Mouse (Mus musculus) frontal cortex, postnatal 36 days (tissue): Measurements from ENCODE around the gene Prdm16.

ENCODE experiments used
- DNase-seq, 2 experiments: peaks; one replicate each; pipeline ENCODE4 v3.0.0; 2022; ENCODE audit warnings: low spot score in 2 of 2

The Prdm16 gene

DNA sequence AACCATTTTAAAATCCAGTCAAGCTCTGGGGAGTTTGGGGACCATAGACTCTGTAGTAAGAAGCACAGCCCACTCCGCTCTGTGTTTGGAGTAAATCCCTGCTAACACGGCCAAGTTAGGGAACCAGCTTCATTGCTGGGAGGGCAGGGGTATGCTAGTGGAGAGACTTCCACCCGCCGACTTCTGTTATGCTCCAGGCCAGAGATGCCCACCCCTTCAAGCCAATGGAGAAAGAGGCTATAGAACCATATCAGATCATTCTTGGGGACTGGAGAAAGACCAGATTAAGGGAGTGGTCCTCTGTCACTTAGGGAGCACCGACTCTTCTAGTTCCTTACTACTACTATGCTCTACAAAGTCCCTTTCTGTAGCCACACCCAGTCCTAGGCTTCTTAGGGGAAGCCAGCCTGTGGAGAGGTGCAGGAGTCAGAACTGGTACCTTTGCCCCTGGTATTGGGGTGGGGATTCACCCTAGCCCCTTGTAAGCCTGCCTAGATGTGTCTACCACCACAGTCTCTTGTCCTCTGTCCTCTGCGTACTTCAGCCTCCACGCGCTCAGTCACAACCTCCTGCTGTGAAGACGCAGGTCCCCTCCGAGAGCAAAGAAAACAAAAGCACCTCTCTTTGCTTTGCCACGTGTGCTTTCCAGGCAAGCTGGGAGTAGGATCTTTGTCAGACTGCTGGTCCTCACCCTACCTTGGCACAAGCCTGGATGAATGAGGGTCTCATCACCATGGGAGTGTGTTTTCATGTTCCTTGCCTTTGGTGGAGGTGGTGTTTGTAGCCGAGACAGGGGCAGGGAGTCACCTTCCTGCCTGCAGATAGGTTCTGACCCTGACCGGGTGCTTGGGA lies 3.1 kb upstream of the Prdm16 start:
- DNase-seq = no peak

DNA sequence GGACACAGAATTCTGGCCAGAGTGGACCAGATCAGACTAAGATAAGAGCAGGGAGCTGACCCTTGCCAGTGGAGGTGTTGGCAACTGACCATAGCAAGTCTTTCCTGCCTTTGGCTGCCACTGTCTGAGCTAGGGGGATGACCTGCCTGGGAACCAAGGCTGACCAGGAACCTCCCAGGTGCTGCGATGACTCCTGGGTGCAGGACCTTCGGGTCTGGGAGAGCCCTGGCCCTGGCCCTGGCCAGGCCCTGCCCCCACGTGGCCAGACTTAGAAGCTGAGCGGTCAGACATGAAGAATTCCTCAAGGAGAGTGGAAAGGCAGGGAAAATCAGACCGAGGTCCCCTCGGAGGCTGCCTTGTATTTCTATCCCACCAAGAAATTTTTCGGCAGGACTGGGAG lies 2.5 kb upstream of the Prdm16 start:
- no peak for DNase-seq

DNA sequence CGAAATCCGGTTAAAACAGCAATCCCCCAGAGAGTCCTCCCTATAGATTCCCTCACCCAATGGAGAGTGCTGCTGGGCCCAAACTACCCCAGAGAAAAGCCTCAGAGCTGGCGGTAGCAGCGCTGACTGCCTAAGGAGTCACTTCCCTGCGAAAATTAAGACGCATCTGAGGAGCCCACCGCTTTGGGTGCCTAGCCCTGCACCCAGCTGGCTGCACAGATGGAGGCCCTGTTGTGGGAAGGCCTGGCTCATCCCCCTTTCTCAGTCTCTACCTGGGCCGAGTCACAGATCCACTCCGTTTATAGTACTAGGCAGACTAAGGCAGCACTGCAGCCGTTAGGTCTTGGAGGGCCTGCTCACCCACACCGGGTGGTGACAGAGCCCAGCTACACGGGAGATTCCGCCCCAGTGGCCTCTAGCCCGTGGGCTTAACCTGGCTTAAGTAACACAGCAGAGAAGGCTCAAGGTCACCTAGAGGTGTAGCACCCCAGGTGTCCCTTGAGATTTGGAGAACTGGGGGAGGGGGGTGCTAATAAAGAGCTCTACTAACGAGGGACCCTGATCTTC lies 1.7 kb upstream of the Prdm16 start:
- no peak for DNase-seq

DNA sequence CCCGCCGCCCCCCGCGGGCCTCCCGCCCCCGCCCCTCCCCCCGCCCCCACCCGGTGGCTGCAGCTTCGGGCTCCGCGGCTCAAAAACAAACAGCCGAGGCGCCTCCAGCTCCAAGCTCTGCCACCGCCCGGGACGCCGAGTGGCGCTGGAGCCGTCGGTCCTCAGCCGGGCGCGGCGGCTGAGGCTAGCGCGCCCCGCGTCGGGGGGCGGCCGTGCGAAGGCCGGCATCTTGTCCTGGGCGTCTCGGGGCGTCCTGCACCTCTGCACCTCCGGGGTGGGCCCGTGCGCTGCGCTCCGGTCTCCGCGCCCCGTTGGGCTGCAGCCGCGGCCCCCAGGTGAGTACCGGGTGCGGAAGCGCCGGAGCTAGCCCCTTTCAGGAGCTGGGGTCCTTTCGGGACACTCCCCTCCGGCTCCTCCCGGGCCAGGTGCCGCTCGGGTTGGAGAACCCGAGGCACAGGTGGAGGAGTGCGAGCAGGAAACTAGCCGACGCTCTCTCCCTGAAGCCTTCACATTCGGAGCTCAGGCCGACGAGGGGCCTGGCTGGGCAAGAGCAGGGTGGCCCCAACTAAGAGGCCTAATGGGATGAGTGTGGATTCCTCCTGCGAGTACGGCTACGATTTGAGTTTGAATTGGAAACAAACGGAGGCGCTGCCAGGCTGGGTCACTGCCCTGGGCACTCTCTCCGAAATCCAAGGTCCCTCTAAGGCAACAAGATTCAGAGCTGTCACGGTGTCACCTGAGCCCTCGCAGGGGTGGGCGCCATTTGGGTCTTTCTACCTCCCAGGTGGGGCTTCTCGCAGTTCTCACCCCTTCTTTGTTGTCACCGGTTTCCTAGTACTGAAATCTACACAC lies 1.0 kb upstream of the Prdm16 start:
- DNase-seq = no peak

DNA sequence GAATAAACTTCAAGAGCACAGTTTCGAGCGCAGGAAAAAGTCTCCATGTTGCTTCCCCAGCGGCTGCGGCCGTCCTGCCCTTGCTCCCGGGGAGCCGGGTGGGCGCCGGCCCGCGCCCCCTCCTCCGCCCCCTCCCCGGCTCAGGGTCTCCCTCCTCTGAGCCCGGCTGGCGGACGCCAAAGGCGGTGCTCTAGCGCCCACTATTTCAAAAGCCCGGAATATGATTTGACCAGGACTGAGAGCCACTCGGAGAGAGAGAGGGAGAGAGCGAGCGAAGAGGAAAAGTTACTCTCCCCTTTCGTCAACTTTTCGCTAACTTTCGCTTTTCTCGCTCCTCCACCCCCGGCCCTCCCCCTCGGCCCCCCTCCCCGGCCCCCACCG lies 630 bp downstream of the Prdm16 start:
- peak in 1 of 2 experiments; percentile 19 for DNase-seq

DNA sequence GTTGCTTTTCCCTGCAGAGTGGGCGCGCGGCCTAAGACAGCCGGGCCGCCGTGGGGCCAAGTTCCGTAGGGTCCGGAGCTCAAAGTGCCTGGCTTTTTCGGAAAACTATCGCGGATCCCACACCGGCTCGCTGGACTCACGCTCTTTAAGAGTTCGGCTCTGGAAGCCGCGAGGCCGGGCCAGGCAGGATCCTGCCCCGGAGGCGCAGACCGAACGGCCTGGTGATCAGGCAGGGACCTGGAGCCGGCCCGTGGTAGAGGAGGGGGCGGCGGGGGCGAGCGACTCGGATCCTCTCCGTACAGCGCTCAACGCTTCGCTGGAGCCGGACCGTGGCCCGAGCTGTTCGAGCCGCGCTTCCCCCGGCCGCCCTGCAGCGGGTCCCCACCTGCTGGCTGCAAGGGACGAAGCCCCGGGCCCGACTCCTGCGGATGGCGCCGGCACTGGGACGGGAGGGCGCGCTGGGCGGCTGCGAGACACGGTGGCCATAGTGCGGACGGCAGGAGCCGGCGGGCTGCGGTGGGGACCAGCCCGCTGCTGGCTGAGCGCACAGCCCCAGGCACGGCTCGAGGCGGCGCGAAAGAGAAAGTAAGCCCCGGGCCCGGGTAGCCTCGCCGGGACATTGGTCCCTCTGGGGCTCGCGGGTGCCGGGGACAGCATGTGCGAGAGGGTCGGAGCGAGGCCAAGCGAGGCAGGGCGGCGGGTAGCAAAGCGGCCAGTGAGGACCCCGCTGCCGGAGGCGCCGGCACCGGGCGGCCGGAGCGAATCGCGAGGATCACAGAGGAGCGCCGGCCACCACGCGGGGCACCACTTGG lies 1.2 kb downstream of the Prdm16 start:
- no peak for DNase-seq

DNA sequence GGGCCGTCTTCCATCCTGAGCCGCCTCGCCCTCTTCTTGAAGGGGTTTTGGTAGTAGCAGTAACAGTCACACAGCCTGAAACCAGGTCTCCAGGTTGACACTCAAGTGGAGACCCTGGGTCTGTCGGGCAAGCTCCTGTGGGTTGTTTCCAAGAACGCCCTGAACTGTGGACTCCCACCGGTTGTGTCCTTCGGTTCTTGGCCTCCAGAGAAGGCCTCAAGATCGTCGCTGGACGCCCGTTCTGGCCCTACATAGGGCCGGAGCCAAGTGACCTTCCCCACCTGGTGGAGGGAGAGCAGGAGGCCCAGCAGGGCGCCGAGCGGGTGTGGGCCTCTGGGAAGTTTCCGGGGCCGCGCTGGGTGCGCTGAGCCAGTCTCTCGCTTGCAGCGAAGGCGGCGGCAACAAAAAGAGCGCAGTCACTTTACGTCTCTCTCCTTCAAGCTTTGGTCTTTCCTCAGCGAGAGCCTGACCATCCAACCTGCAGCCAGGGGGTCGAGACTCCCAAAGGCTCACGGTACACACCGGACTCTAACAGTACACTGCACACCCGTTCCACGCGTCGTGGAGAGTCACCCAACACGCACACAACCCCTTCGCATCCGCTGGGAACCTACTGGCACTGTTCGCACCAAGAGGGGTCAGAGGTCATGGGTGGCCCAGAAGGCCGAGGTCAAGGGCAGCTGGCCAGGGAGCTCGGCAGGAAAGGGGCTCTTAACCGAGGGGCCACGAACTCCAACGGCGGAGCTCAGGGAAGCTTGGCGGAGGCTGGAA lies 2.0 kb downstream of the Prdm16 start:
- DNase-seq = no peak

DNA sequence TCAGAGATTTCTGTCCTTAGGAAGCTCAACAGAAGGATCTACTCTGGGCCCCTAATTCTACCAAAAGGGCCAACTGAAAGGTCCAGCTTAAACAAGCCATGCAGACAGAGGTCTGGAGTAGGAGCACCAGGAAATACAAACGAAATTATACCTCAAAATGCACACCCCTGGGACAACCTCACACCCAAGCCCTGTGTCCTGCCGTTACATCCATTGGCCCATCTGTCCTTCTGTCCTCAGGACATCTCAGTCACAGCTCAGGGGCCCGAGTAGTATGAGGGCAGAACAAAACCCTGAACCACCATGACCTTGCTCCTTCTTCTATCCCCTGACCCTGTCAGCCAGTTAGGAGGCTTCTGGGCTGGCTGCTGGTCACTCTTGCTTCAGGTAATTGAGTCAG lies 2.7 kb downstream of the Prdm16 start:
- DNase-seq = no peak

DNA sequence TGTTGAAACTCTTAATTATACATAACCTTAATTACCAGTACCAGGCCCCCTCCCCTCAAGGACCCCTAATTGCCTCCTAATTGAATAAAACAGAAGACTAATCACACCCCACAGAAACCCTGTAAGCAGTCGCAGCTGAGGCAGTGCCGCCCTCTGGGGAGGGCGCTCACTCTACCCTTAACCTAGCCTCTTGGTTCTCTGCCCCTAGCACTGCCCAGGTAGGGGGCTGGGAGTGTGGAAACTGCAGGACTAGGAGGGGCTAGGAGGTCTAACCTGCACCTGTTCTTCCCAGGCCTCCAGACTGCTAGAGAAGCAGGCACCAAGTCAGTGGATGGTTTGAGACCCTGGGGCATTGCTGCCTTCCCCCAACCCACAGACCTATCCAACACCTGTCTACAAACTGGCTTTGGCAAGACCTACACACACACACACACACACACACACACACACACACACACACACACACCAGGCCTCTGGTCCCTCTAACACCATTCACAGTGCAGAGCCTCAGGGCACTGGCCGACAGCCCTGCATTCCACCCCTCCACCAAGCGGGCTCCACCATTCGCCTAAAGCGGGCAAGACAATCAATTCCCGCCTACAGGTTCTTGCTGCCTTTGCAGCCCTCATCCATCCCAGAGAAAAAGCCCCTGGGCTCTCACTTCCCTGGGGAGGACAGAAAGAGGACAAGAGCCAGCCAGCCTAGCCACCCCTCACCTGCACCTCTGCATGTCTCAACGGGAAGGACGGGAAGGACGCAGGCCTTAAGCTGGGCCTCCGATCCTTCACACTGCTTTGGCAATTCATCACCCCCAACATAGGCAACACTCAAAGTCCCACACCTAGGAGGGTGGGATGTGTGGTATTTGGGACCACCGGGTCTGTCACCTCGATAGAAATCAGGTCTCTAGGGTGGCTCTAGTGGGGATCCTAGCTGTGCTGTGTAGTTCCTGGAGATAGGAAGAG lies 3.6 kb downstream of the Prdm16 start:
- DNase-seq = no peak

DNA sequence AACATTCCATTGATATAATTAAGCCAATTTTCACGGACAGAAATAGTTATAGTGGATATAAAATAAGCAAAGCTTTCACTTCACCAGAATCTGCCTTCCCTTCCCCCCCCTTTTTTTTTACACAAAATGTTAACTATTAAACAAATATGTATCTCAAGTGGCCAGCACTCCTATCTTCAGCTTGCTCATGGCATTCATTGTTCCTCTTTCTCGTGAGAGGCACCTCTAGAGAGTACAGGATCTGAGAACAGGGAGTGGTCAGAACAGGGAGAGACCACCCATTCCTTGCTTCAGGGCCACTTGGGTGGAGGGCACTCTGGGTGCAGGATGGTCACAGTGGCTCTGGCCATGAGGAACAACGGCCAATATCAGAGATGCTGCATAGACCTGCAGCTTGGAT lies 5.9 kb downstream of the Prdm16 start:
- DNase-seq = no peak

DNA sequence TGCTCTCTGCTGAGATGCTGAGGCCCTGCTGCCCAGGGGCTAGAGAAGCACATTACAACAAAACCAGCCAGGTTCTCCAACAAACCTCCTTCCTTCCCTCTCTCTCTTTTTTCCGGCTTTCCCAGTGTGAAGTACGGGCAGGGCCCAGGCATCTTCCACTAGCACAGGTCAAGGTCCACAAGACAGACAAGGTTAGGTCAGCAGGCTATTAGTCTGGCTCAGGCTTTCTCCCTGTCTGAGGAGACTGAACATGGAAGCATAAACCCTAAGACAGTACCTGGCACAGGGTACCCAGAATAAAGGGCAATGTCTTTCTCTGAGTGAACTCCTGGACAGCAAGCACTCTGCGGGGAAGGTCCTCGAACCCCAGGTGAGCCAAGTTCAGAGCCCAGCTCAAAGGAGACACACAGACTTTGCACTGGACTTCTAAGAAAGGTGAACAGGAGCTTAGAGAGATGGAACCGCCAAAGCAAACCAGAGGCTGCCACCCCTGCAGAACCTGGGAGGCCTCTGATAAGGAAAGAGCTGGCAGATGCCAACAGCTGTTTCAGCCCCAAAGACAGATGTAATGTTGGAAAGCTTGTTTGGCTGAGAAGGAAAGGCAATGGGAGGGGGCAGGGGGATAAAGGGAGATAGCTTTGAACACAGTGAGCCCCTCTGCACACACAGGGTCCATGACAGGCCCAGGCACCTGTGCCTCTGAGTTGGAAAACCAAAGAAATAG lies 9.1 kb downstream of the Prdm16 start:
- DNase-seq = no peak

DNA sequence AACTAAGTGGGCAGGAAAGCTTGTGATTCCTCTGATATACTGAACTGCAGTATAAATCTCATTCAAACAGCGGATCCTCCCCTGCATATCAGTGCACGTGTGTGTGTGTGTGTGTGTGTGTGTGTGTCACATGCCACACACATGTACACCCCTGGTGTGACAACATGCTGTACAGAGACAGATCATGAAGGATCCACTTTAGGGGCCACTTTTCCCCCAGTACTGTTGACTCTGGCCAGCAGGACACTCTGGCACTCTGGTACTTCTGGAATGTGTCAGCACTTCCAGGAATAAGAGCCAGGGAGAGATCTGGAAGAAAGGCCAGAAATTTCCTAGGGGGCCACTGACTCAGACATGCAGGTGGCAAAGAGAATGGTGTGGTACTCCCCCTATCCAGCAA lies 10.4 kb downstream of the Prdm16 start:
- DNase-seq = no peak

DNA sequence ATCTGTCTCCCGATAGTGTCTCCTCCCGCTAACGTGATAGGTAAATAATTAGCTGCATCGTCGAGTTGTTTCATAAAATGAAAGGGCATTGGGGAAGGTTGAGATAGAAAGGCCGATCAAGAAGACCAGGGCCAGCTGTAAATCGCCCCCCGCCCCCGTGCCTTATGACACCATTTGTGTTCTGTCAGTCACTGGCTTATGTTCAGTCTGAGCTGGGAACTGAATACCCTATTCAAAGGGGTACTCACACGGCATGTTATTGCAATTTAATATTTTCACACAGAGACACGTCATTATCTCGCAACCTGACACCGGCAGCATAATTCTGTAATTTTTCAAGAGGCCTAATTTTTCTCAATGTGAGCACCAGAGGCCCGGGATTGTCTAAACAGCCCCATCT lies 11.0 kb downstream of the Prdm16 start:
- DNase-seq = no peak

DNA sequence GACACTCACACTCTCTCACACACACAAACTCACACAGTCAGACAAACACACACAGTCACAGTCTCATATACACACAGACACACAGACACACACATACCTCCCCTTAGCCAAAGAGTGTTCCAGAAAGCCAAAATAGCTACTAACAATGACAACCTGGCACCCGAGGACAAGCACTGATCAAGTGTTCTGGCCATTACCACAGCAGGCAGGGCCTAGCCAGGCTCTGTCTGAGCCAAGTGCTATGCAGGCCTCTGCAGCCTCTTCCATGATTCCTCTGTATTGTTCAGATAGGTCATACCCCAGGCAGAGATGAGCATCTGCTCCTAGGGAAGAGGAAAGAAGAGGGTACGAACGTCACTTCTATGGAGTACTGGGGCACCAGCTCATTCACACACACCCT lies 13.4 kb downstream of the Prdm16 start:
- no peak for DNase-seq

DNA sequence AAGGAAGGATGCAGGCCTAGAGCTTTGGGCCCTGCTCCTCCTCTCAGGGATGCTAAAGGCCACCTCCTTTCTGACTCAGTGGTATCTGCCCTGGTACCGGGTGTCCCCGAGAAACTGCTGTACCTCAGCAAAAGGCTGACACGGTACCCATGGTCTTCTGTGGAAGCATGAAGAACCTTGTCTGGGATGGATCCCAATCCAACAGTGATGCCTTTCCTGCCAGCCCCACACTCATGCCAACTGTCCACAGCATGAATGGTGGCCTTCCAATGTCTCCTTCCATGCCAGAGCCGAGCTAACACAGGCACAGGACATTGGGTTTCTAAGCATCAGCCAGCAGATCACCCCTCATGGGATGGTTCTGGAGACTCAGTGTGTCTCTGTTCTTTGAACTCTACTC lies 14.2 kb downstream of the Prdm16 start:
- no peak for DNase-seq

DNA sequence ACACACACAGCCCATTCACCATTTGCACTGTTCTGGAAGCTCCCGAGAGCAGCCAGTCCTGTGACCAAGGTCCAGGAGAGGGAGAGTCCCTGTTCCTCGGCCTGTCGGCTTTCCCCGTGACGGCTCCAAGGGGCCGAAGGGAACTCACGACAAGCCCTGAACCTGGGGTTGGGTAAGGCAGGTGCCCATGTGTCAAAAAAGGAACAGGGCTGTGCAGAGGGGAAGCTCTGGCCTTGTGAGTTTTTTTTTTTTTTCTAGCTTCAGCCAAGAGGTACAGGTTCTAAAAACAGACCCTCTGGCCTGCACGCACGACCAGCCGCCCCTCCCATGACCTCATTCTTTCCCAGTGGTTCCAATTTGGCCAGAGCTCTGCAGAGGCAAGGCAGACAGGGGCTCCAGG lies 25.5 kb downstream of the Prdm16 start:
- DNase-seq = no peak

DNA sequence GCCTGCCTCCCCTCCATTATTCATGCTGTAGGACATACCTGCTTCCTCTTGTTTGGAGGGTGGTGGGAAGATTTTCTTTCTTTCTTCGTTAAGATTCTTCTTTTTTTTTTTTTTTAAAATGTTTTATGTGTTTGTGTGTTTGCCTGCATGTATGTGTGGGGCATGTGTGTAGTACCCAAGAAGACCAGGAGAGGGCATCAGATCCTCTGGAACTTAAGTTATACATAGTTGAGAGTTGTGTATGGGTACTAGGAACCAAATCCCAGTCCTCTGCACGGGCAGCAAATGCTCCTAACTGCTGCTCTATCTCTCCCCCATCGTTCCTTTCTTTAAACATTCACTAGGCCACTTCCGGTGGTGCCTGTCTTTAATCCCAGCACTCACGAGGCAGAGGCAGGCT lies 28.9 kb downstream of the Prdm16 start:
- DNase-seq = no peak

DNA sequence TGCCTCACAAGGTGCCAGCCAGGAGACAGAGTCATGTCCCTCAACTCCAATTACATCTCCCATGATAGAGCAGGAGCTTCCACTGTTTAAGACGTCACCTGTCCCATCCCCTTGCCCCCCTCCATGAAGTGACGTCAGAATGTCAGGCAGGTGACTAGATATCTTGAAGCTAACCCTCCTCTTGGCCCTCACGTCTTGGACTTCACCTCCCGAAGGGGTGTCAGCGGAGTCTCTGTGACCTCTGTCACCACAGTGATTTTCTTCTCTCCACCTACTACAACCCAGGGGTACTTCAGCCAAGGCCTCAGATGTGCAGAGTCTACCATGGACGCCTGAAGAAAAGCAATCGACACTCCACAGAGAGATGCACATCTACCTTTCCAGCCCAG lies 32.2 kb downstream of the Prdm16 start:
- DNase-seq = no peak

DNA sequence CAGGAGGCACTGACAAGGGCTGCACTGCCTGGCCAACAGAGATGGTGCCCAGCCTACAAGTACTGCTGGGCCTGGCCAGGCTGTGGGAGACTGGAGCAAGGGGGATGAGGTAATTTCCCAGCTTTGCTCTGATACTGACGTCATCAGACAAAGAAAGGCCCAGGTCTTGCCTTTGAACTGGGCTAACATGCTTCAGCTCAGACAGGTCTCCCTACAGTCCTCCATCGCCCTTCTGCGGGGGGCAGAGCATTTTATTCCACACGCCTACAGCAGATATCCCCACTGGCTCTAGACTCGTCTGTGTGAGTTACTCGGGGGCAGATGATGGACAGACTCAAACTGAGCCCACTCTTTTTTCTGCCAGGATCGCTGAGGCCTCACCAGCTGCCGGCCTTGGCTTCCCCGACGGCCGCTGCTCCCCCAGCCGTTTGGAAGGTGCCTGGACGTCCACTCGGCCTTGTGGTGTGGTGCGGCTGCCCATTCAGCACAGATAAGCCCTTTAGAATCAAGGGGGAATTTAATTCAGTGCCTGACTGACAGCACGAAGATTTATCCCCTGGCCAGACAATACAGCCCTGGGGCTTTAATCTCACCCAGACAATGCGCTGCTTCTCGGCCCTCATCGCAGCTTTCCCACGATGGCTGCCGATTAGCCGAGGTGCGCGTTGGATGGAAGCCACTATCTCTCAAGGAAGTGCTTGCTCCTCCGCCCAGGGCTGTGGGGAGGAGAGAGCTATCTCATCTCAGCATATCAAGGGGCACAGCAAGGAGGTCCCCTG lies 32.8 kb downstream of the Prdm16 start:
- DNase-seq = no peak
